Mouse (Mus musculus) heart, embryonic 13.5 days (tissue): ENCODE measurements around the gene Dld. TPM values are rescaled to one million over a fixed set of nuclear protein-coding genes. Genes with fewer than 3 reads are reported as not detected.

Experiments
- ATAC-seq: fragments of 200-750 bp; cut with Nextera tagmentation; 2 replicates; pipeline ENCODE4 v1.8.0; 2017; ENCODE audit warnings: moderate TSS enrichment; ENCODE audit not compliant: insufficient number of reproducible peaks, low FRiP score, low TSS enrichment; ENCODE audit errors: extremely low read depth
- H3K27ac ChIP-seq: fragments of 300-500 bp; sonication (generic); replicated peaks from 2 replicates; pipeline ENCODE4 v1.5.1; 2015; ENCODE audit warnings: moderate library complexity, mild to moderate bottlenecking, inconsistent platforms
- H3K27me3 ChIP-seq: fragments of 300-500 bp; sonication (generic); replicated peaks from 2 replicates; pipeline ENCODE4 v1.6.1; 2015; ENCODE audit warnings: mild to moderate bottlenecking, inconsistent platforms
- H3K36me3 ChIP-seq: fragments of 300-500 bp; sonication (generic); 2 replicates; pipeline ENCODE4 v1.6.1; 2015; ENCODE audit warnings: mild to moderate bottlenecking, inconsistent platforms
- H3K4me1 ChIP-seq: fragments of 300-500 bp; sonication (generic); 2 replicates; pipeline ENCODE4 v1.6.1; 2015; ENCODE audit warnings: inconsistent platforms
- H3K4me2 ChIP-seq: fragments of 300-500 bp; sonication (generic); 2 replicates; pipeline ENCODE4 v1.6.1; 2015; ENCODE audit warnings: inconsistent platforms, mild to moderate bottlenecking, moderate library complexity
- H3K4me3 ChIP-seq: fragments of 300-500 bp; sonication (generic); 2 replicates; pipeline ENCODE4 v1.5.1; 2015; ENCODE audit warnings: moderate library complexity, mild to moderate bottlenecking, inconsistent platforms
- H3K9ac ChIP-seq: fragments of 300-500 bp; sonication (generic); 2 replicates; pipeline ENCODE4 v1.6.1; 2015; ENCODE audit warnings: inconsistent platforms, mild to moderate bottlenecking, moderate library complexity
- H3K9me3 ChIP-seq: fragments of 300-500 bp; sonication (generic); 2 replicates; pipeline ENCODE4 v1.6.1; 2016; ENCODE audit warnings: inconsistent platforms
- WGBS: fragments of 180-500 bp; shearing (Covaris S2); methylation state at CpG from one replicate; pipeline ENCODE4 v1.1.7; 2015; ENCODE audit warnings: mixed read lengths; 5-methylcytosine and 5-hydroxymethylcytosine counted together
- polyA plus RNA-seq: library from polyadenylated mRNA; unstranded; fragments of >200 nt; fragmentation: Nextera tagmentation; extraction: Ambion mirVana; gene quantifications from 2 replicates; pipeline ENCODE4 v1.2.1, GENCODE M21; 2015

The Dld gene
- polyA plus RNA-seq, 1 experiment from 2014 or later: 179 TPM

DNA sequence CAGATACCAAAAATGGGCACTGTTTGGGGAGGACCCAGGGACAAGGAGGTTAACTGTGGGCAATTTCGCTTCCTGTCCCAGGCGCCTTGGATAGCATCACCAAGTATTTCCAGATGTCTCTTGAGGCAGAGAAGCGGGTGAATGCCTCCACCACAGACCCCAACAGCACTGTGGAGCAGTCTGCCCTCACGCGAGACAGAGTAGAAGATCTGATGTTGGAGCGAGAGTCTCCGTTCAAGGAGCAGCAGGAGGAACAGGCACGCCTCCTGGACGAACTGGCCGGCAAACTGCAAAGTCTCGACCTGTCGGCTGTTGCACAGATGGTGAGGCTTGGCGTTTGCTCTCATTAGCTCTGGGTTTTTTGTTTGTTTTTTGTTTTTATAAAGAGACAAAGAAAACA, 30.4 kb downstream of the Dld start:
- Histone ChIP-seq H3K9me3 (no peaks in the 10 kb centered on the region), H3K27ac (no peak overlapping the region), H3K27me3 (no peaks in the 10 kb centered on the region), H3K36me3 (peaks cover 100% of the 10 kb centered on the region), H3K4me3 (no peak overlapping the region), H3K4me2 (no peak overlapping the region), H3K4me1 (peaks cover 24% of the 10 kb centered on the region), H3K9ac (no peak overlapping the region)
- ATAC-seq: no peak
- WGBS: 78% methylated on average over 13 of the region's 13 CpGs

DNA sequence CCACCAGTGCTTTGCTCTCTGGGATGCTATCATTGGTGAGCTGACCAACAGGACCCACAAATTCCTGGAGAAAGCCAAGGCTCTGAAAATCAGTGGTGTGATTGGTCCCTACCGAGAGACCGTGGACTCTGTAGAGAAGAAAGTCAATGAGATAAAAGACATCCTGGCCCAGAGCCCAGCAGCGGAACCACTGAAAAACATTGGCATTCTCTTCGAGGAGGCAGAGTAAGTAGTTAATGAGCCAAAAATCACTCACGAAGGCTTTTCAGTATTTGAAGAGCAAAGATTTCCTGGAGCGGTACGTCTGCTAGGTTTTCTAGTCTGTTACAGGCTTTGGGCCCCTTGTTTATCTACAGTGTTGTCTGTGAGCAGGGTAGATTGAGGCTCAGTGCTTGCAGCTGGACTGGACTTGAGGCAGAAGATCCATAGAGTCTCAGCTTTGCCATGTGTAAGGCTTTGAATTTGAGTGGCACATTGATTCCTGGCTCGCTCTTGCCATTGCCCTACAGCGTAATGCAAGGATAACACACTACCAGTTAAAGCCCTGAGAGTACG, 32.8 kb downstream of the Dld start:
- 0 out of 2 replicates have a peak, but pooled peaks cover 5% of the 10 kb centered on the region for H3K9me3 ChIP-seq
- H3K27ac ChIP-seq: peak overlapping the region; percentile 48
- no peak overlapping the region for H3K4me3 ChIP-seq
- 56% methylated on average over 10 of the region's 10 CpGs for WGBS
- no peak overlapping the region for H3K4me2 ChIP-seq
- no peak overlapping the region for H3K9ac ChIP-seq
- ATAC-seq: no peak
- peaks cover 39% of the 10 kb centered on the region for H3K4me1 ChIP-seq
- H3K36me3 ChIP-seq: peaks cover 100% of the 10 kb centered on the region
- no peaks in the 10 kb centered on the region for H3K27me3 ChIP-seq

- H3K9ac ChIP-seq: no peak overlapping the region
- peaks cover 45% of the 10 kb centered on the region for H3K4me1 ChIP-seq
- H3K4me3 ChIP-seq: no peak overlapping the region
- peak overlapping the region; percentile 48 for H3K27ac ChIP-seq
- 73% methylated on average over 7 of the region's 7 CpGs for WGBS
- no peaks in the 10 kb centered on the region for H3K27me3 ChIP-seq
- no peak overlapping the region for H3K4me2 ChIP-seq
- ATAC-seq: no peak
- H3K36me3 ChIP-seq: peaks cover 100% of the 10 kb centered on the region
- 0 out of 2 replicates have a peak, but pooled peaks cover 5% of the 10 kb centered on the region for H3K9me3 ChIP-seq
Observed at GRCm38 (mm10) chr12:31317670-31318408, 33.4 kb downstream of the Dld start.

DNA sequence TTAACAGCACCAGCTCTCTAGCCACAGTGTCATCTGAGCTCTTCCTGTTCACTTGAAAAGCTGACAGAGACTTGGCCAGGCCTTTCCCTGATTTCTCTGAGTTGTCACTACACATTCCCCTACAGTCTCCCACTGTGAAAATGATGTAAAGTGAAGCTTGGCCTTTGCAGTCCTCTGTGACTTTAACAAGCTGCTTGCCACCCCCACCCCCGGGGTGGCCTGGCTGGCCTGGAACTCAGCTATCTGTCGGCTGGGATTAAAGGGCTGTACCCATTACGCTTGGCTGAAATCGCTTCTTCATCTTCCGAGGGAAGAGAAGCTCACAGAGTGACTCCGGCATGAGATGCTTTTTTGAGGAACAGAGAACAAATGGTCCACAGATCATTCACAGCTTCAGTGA, 35.3 kb downstream of the Dld start:
- H3K4me2 ChIP-seq: no peak overlapping the region
- ATAC-seq: no peak
- H3K27ac ChIP-seq: 0 out of 2 replicates have a peak overlapping the region, but pooled peaks have one; percentile 24
- WGBS: 49% methylated on average over 6 of the region's 6 CpGs
- H3K9me3 ChIP-seq: 0 out of 2 replicates have a peak, but pooled peaks cover 5% of the 10 kb centered on the region
- no peaks in the 10 kb centered on the region for H3K27me3 ChIP-seq
- peaks cover 100% of the 10 kb centered on the region for H3K36me3 ChIP-seq
- H3K4me3 ChIP-seq: no peak overlapping the region
- H3K9ac ChIP-seq: no peak overlapping the region
- H3K4me1 ChIP-seq: peaks cover 50% of the 10 kb centered on the region

- Histone ChIP-seq H3K4me3 (no peak overlapping the region), H3K27me3 (no peaks in the 10 kb centered on the region), H3K4me1 (peaks cover 61% of the 10 kb centered on the region), H3K9ac (no peak overlapping the region), H3K27ac (peak overlapping the region; percentile 76), H3K9me3 (0 out of 2 replicates have a peak, but pooled peaks cover 5% of the 10 kb centered on the region), H3K36me3 (peaks cover 100% of the 10 kb centered on the region), H3K4me2 (no peak overlapping the region)
- 43% methylated on average over 7 of the region's 7 CpGs for WGBS
- ATAC-seq: peak; percentile 66; the same call in 1 of the 2 replicates
Observed at GRCm38 (mm10) chr12:31314310-31314709, 36.9 kb downstream of the Dld start.

DNA sequence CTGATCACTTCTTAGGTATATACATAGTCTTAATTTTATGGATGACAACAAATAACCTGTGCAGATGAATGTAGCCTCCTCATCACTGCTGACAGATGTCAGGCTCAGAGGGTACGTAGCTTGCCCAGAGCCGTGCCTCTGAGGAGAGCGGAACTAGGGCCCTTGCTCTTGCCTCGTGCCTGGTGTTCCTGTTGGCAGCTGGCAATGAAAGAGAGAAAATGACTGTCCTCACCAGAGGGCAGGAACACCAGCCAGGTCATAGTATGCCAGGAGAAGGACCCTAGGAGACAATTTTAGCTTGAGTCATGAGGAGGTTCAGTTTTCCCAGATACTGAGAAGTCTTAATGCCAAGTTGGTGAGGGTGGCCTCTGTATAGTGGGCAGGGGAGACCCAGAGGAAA, 38.1 kb downstream of the Dld start:
- peak overlapping the region; percentile 71 for H3K27ac ChIP-seq
- H3K27me3 ChIP-seq: no peaks in the 10 kb centered on the region
- H3K4me1 ChIP-seq: peaks cover 58% of the 10 kb centered on the region
- H3K9me3 ChIP-seq: 0 out of 2 replicates have a peak, but pooled peaks cover 5% of the 10 kb centered on the region
- peaks cover 100% of the 10 kb centered on the region for H3K36me3 ChIP-seq
- no peak for ATAC-seq
- 64% methylated on average over 4 of the region's 4 CpGs for WGBS
- peak overlapping the region; percentile 20; the same call in 1 of the 2 replicates for H3K9ac ChIP-seq
- no peak overlapping the region for H3K4me2 ChIP-seq
- no peak overlapping the region for H3K4me3 ChIP-seq

- H3K4me1 ChIP-seq: peaks cover 50% of the 10 kb centered on the region
- no peaks in the 10 kb centered on the region for H3K27me3 ChIP-seq
- H3K27ac ChIP-seq: peak overlapping the region; percentile 21; the same call in 1 of the 2 replicates
- ATAC-seq: no peak
- H3K4me2 ChIP-seq: no peak overlapping the region
- no peak overlapping the region for H3K4me3 ChIP-seq
- 71% methylated on average over 5 of the region's 5 CpGs for WGBS
- H3K9ac ChIP-seq: no peak overlapping the region
- H3K36me3 ChIP-seq: peaks cover 100% of the 10 kb centered on the region
- 0 out of 2 replicates have a peak, but pooled peaks cover 5% of the 10 kb centered on the region for H3K9me3 ChIP-seq
Observed at GRCm38 (mm10) chr12:31312281-31312680, 39.0 kb downstream of the Dld start.

DNA sequence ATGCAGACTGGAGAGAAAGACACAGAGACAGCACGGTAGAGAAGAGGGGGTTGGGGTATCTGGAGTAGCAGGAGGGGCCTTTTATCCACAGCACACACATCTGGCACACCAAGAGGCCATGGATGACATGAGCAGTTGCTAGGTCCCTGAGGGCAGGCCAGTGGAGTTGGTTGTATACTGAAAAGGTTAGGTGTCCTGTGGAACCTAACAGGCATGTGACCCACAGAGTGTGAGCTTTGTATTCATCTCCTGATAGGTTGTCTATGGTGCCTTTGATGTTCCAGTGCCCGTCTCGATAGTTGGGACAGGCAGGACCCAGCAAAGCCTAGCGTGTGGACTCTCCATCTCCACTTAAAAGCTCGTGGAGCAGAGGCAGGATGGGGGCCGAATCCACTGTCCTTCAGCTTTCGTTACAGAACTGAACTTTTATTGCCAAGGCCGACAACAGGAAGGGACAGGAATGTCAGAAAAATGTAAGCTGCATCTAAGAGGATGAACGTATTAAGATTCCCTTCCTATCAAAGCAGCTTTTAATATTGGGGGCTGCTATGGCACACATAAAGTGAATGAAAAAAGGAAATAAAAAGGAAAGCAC, 39.5 kb downstream of the Dld start:
- H3K27me3 ChIP-seq: no peaks in the 10 kb centered on the region
- no peak overlapping the region for H3K4me3 ChIP-seq
- 0 out of 2 replicates have a peak, but pooled peaks cover 5% of the 10 kb centered on the region for H3K9me3 ChIP-seq
- 74% methylated on average over 9 of the region's 9 CpGs for WGBS
- no peak for ATAC-seq
- peaks cover 100% of the 10 kb centered on the region for H3K36me3 ChIP-seq
- peaks cover 51% of the 10 kb centered on the region for H3K4me1 ChIP-seq
- no peak overlapping the region for H3K4me2 ChIP-seq
- H3K9ac ChIP-seq: no peak overlapping the region
- no peak overlapping the region; the same call in 1 of the 2 replicates for H3K27ac ChIP-seq

DNA sequence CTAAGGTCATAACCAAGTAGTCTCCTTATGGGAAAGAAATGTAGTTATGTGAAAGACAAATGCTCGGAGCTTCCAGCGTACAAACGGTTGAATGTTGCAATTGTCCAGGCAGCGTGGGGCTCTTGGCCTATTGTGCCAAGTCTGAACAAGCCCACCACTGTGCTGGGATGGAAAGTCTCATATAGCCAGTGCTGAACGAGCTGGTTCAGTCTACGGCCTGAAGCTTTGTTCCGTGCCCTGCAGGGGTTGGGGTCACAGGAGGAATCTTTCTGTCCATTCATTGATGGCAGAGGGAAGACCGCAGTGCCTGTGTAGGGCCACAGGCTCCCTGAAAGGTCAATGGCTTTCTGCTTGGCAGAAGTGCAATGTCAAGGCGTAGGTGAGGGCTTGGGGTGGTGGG, 40.6 kb downstream of the Dld start:
- H3K4me1 ChIP-seq: peaks cover 57% of the 10 kb centered on the region
- 83% methylated on average over 9 of the region's 9 CpGs for WGBS
- no peak overlapping the region for H3K27ac ChIP-seq
- no peak overlapping the region for H3K9ac ChIP-seq
- no peak overlapping the region for H3K4me2 ChIP-seq
- H3K4me3 ChIP-seq: no peak overlapping the region
- H3K27me3 ChIP-seq: no peaks in the 10 kb centered on the region
- H3K9me3 ChIP-seq: 0 out of 2 replicates have a peak, but pooled peaks cover 5% of the 10 kb centered on the region
- no peak for ATAC-seq
- peaks cover 100% of the 10 kb centered on the region for H3K36me3 ChIP-seq

DNA sequence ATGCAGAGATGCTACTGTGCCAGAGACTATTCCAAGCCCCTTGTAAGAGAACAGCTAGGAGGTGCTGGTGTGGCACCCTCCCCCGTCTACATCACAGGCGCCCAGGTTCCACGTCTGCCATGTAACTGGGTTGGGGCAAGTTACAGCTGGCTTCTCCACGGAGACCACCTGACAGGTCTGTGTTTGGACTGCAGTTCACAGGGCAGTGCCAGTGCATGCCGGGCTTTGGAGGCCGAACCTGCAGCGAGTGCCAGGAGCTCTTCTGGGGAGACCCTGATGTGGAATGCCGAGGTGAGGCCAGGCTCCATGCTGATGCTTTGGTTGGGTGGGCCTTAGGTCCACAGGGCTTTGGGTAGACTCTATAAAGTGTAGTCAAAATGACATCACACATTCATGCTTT, 43.5 kb downstream of the Dld start:
- H3K27me3 ChIP-seq: no peaks in the 10 kb centered on the region
- H3K9me3 ChIP-seq: no peaks in the 10 kb centered on the region
- H3K4me3 ChIP-seq: no peak overlapping the region
- ATAC-seq: no peak
- 87% methylated on average over 8 of the region's 8 CpGs for WGBS
- H3K9ac ChIP-seq: no peak overlapping the region
- H3K36me3 ChIP-seq: peaks cover 100% of the 10 kb centered on the region
- no peak overlapping the region for H3K4me2 ChIP-seq
- H3K27ac ChIP-seq: no peak overlapping the region
- peaks cover 49% of the 10 kb centered on the region for H3K4me1 ChIP-seq

GRCm38 (mm10) chr12:31307011-31307410, 44.2 kb downstream of the Dld start:
- ATAC-seq: no peak
- H3K9me3 ChIP-seq: no peaks in the 10 kb centered on the region
- H3K9ac ChIP-seq: no peak overlapping the region
- H3K27me3 ChIP-seq: no peaks in the 10 kb centered on the region
- peaks cover 100% of the 10 kb centered on the region for H3K36me3 ChIP-seq
- H3K4me2 ChIP-seq: no peak overlapping the region
- H3K4me3 ChIP-seq: no peak overlapping the region
- H3K27ac ChIP-seq: peak overlapping the region; percentile 68; the same call in 1 of the 2 replicates
- H3K4me1 ChIP-seq: peaks cover 45% of the 10 kb centered on the region
- 82% methylated on average over 8 of the region's 8 CpGs for WGBS
